Mouse (Mus musculus) hindbrain, embryonic 15.5 days (tissue): ENCODE measurements around the gene Rhou. TPM values are rescaled to one million over a fixed set of nuclear protein-coding genes. Genes with fewer than 3 reads are reported as not detected.

Source experiments
- ATAC-seq: fragments of 200-750 bp; cut with Nextera tagmentation; 2 replicates; pipeline ENCODE4 v1.8.0; 2017; ENCODE audit warnings: low read depth, moderate number of reproducible peaks, moderate TSS enrichment; ENCODE audit not compliant: low FRiP score
- H3K27ac ChIP-seq: fragments of 300-500 bp; sonication (generic); replicated peaks from 2 replicates; pipeline ENCODE4 v1.5.1; 2015; ENCODE audit warnings: mild to moderate bottlenecking, inconsistent platforms
- H3K27me3 ChIP-seq: fragments of 300-500 bp; sonication (generic); 2 replicates; pipeline ENCODE4 v1.6.1; 2015; ENCODE audit warnings: control low read depth, inconsistent platforms
- H3K36me3 ChIP-seq: fragments of 300-500 bp; sonication (generic); 2 replicates; pipeline ENCODE4 v1.6.1; 2015; ENCODE audit warnings: control low read depth, inconsistent platforms
- H3K4me1 ChIP-seq: fragments of 300-500 bp; sonication (generic); replicated peaks from 2 replicates; pipeline ENCODE4 v1.6.1; 2015; ENCODE audit warnings: control low read depth, inconsistent platforms
- H3K4me2 ChIP-seq: fragments of 300-500 bp; sonication (generic); 2 replicates; pipeline ENCODE4 v1.6.1; 2015; ENCODE audit warnings: moderate library complexity, mild to moderate bottlenecking, inconsistent platforms
- H3K4me3 ChIP-seq: fragments of 300-500 bp; sonication (generic); 2 replicates; pipeline ENCODE4 v1.5.1; 2015; ENCODE audit warnings: mild to moderate bottlenecking, inconsistent platforms
- H3K9ac ChIP-seq: fragments of 300-500 bp; sonication (generic); 2 replicates; pipeline ENCODE4 v1.6.1; 2015; ENCODE audit warnings: inconsistent platforms
- H3K9me3 ChIP-seq: fragments of 300-500 bp; sonication (generic); 2 replicates; pipeline ENCODE4 v1.6.1; 2016; ENCODE audit warnings: control low read depth, inconsistent platforms
- WGBS: fragments of 180-500 bp; shearing (Covaris S2); methylation state at CpG from one replicate; pipeline ENCODE4 v1.1.7; 2015; 5-methylcytosine and 5-hydroxymethylcytosine counted together
- polyA plus RNA-seq: library from polyadenylated mRNA; unstranded; fragments of >200 nt; fragmentation: Nextera tagmentation; extraction: Ambion mirVana; gene quantifications from 2 replicates; pipeline ENCODE4 v1.2.1, GENCODE M21; 2015

Gene Rhou
- polyA plus RNA-seq, 1 experiment from 2014 or later, result 10.5 TPM

DNA sequence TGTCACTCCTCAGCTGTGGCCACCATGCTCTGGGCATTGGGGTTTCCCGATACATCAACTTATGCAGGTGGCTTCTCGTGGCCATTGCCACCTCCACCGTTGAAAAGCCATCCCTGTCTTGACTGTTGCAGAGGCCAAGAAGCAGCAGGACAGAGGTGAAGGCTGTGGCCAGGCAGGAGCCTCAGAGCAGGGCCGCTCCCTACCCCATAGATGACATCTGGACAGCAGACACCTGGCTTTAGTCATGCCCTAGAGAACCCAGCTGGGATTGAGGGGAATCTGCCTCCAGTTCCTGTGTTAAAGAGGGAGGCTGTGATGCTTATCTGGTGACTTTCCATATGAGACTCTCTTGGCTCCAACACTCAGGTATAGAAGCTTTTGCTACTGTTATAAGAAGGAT, 24.7 kb downstream of the Rhou start:
- H3K27me3 ChIP-seq, result no peaks in the 10 kb centered on the region
- WGBS, result 90% methylated on average over 4 of the region's 4 CpGs
- no peak for ATAC-seq
- no peak overlapping the region for H3K4me2 ChIP-seq
- no peak overlapping the region for H3K4me3 ChIP-seq
- H3K36me3 ChIP-seq, result no peaks in the 10 kb centered on the region
- no peak overlapping the region for H3K27ac ChIP-seq
- no peak overlapping the region for H3K9ac ChIP-seq
- peaks cover 12% of the 10 kb centered on the region; the same call in 1 of the 2 replicates for H3K4me1 ChIP-seq
- no peaks in the 10 kb centered on the region for H3K9me3 ChIP-seq

DNA sequence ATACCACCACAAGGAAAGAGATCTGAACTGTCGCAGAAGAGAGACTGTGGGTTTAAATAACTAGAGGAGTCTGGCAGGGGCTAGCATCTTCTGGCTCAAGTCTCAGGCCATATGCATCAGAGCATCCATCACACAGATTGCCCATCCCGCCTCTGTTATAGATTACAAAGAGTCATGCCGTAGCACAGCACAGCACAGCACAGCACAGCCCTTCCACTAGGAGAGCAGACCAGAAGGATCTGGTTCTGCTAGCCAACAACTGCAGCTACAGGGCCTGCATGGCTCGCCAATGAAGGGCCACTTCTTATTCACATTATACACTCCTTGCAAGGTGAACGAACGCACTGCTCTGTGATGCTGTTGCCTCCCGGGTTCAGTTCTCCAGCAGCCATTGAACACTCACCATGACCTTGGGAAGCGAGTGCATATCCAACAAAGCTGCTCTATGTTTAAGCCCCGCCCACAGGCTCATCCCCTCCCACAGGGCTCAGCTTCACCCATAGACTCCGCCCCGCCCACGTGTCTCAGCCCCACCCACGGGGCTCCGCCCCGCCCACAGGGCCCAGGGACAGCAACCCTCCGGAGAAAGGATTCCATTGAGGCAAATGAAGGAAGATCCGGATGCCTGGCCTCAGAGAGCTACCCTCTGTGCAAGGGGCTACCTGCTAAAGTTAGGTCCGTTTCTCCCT, 28.5 kb downstream of the Rhou start:
- H3K4me3 ChIP-seq, result no peak overlapping the region
- H3K27me3 ChIP-seq, result no peaks in the 10 kb centered on the region
- H3K9me3 ChIP-seq, result no peaks in the 10 kb centered on the region
- H3K27ac ChIP-seq, result no peak overlapping the region
- no peak overlapping the region for H3K9ac ChIP-seq
- H3K4me1 ChIP-seq, result peaks cover 3% of the 10 kb centered on the region; the same call in 1 of the 2 replicates
- H3K4me2 ChIP-seq, result no peak overlapping the region
- no peaks in the 10 kb centered on the region for H3K36me3 ChIP-seq
- ATAC-seq, result peak; percentile 19; the same call in 1 of the 2 replicates
- WGBS, result 24% methylated on average over 18 of the region's 18 CpGs

GRCm38 (mm10) chr8:123683321-123683720, 29.6 kb downstream of the Rhou start:
- H3K36me3 ChIP-seq, result no peaks in the 10 kb centered on the region
- no peak overlapping the region for H3K4me2 ChIP-seq
- no peak overlapping the region for H3K9ac ChIP-seq
- 61% methylated on average over 7 of the region's 7 CpGs for WGBS
- peaks cover 3% of the 10 kb centered on the region; the same call in 1 of the 2 replicates for H3K4me1 ChIP-seq
- no peaks in the 10 kb centered on the region for H3K9me3 ChIP-seq
- ATAC-seq, result no peak
- no peak overlapping the region for H3K27ac ChIP-seq
- no peaks in the 10 kb centered on the region for H3K27me3 ChIP-seq
- no peak overlapping the region for H3K4me3 ChIP-seq

- WGBS, result 80% methylated on average over 7 of the region's 7 CpGs
- Histone ChIP-seq H3K9ac (no peak overlapping the region), H3K27me3 (no peaks in the 10 kb centered on the region), H3K27ac (peak overlapping the region; percentile 64), H3K4me3 (no peak overlapping the region), H3K9me3 (no peaks in the 10 kb centered on the region), H3K36me3 (no peaks in the 10 kb centered on the region), H3K4me1 (peaks cover 3% of the 10 kb centered on the region; the same call in 1 of the 2 replicates), H3K4me2 (no peak overlapping the region)
- no peak for ATAC-seq
These were observed 31.1 kb downstream of the Rhou start for GRCm38 (mm10) chr8:123684806-123685205.

GRCm38 (mm10) chr8:123685477-123685876, 31.7 kb downstream of the Rhou start:
- Histone ChIP-seq H3K27me3 (no peaks in the 10 kb centered on the region), H3K4me1 (peaks cover 3% of the 10 kb centered on the region; the same call in 1 of the 2 replicates), H3K27ac (peak overlapping the region; percentile 64), H3K36me3 (no peaks in the 10 kb centered on the region), H3K4me2 (no peak overlapping the region), H3K9ac (no peak overlapping the region), H3K4me3 (no peak overlapping the region), H3K9me3 (no peaks in the 10 kb centered on the region)
- no peak for ATAC-seq
- WGBS, result 59% methylated on average over 4 of the region's 4 CpGs

GRCm38 (mm10) chr8:123687826-123688225, 34.1 kb downstream of the Rhou start:
- H3K9ac ChIP-seq, result no peak overlapping the region
- no peak overlapping the region for H3K27ac ChIP-seq
- H3K27me3 ChIP-seq, result no peaks in the 10 kb centered on the region
- ATAC-seq, result no peak
- no peaks in the 10 kb centered on the region for H3K36me3 ChIP-seq
- 65% methylated on average over 4 of the region's 4 CpGs for WGBS
- no peak overlapping the region for H3K4me2 ChIP-seq
- no peaks in the 10 kb centered on the region; the same call in 1 of the 2 replicates for H3K4me1 ChIP-seq
- H3K4me3 ChIP-seq, result no peak overlapping the region
- H3K9me3 ChIP-seq, result no peaks in the 10 kb centered on the region

DNA sequence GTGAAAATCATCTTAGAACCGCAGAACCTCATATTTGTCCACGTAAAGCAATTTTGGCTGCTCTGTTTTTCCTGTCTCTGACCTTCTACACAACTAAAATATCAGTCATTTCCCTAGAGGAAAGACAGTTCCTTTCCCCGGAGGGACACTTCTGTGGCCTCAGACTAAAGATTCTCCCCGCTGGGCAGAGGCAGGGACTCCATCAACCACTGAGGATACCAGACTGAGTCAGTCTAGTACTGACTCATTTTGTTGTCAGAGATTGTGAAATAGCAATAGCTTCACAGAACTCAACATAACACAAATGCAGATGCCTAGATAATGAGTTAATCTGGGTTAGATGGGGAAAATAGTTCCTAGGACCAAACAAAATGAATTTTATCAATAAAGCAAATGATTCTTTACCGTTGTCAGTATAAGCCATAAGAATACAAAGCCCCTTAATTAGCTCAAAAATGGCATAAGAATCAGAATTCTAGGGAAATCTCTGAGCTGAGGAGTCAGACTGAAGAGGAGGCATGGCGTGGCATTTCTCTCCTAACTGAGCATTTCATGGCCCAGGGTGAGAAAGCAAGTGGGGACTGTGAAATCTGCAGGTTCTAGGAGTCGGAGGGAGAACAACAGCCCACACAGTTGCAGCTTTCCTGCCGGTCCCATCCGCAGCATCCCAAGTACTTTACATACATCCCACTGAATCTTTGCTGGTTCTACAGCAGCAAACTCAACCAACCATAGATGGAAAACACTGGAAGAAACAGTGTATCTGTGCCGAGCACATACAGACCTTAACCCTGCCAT, 38.6 kb downstream of the Rhou start:
- no peak overlapping the region for H3K27ac ChIP-seq
- H3K4me1 ChIP-seq, result no peaks in the 10 kb centered on the region
- no peaks in the 10 kb centered on the region for H3K9me3 ChIP-seq
- no peak overlapping the region for H3K9ac ChIP-seq
- H3K36me3 ChIP-seq, result no peaks in the 10 kb centered on the region
- 89% methylated on average over 10 of the region's 10 CpGs for WGBS
- no peaks in the 10 kb centered on the region for H3K27me3 ChIP-seq
- no peak overlapping the region for H3K4me3 ChIP-seq
- H3K4me2 ChIP-seq, result no peak overlapping the region
- no peak for ATAC-seq

- 75% methylated on average over 9 of the region's 9 CpGs for WGBS
- ATAC-seq, result no peak
- H3K27me3 ChIP-seq, result no peaks in the 10 kb centered on the region
- no peak overlapping the region for H3K4me2 ChIP-seq
- H3K36me3 ChIP-seq, result no peaks in the 10 kb centered on the region
- H3K9ac ChIP-seq, result no peak overlapping the region
- 0 out of 2 replicates have a peak, but pooled peaks cover 8% of the 10 kb centered on the region for H3K4me1 ChIP-seq
- no peak overlapping the region for H3K27ac ChIP-seq
- no peaks in the 10 kb centered on the region for H3K9me3 ChIP-seq
- H3K4me3 ChIP-seq, result no peak overlapping the region
These were observed 42.4 kb downstream of the Rhou start for GRCm38 (mm10) chr8:123696167-123696566.

DNA sequence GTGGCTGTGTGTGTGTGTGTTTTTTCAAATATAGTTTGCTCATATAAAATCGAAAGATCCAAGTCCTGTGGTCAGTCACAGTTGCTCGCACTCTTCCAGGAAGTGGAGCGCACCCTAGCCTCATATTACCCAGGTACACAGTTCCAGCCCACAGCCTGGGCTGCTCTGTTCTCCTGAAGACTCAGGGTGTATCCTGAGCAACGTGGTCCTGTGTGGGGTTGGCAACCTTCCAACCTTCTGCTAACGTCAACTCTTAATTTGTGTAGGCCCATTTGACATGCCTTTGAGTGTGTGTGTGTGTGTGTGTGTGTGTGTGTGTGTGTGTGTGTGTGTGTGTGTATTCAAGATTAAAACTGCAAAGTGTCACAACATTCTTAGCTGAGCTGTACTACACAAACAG, 43.6 kb downstream of the Rhou start:
- Histone ChIP-seq H3K36me3 (no peaks in the 10 kb centered on the region), H3K27ac (no peak overlapping the region), H3K9me3 (no peaks in the 10 kb centered on the region), H3K27me3 (no peaks in the 10 kb centered on the region), H3K9ac (no peak overlapping the region), H3K4me1 (0 out of 2 replicates have a peak, but pooled peaks cover 8% of the 10 kb centered on the region), H3K4me3 (no peak overlapping the region), H3K4me2 (no peak overlapping the region)
- 62% methylated on average over 5 of the region's 5 CpGs for WGBS
- no peak for ATAC-seq

- H3K4me3 ChIP-seq, result no peak overlapping the region
- WGBS, result 69% methylated on average over 12 of the region's 12 CpGs
- H3K36me3 ChIP-seq, result no peaks in the 10 kb centered on the region
- H3K9me3 ChIP-seq, result no peaks in the 10 kb centered on the region
- H3K27ac ChIP-seq, result no peak overlapping the region
- no peak overlapping the region for H3K9ac ChIP-seq
- no peak for ATAC-seq
- 0 out of 2 replicates have a peak, but pooled peaks cover 8% of the 10 kb centered on the region for H3K4me1 ChIP-seq
- no peak overlapping the region for H3K4me2 ChIP-seq
- no peaks in the 10 kb centered on the region for H3K27me3 ChIP-seq
These were observed 46.8 kb downstream of the Rhou start for GRCm38 (mm10) chr8:123700399-123701070.

DNA sequence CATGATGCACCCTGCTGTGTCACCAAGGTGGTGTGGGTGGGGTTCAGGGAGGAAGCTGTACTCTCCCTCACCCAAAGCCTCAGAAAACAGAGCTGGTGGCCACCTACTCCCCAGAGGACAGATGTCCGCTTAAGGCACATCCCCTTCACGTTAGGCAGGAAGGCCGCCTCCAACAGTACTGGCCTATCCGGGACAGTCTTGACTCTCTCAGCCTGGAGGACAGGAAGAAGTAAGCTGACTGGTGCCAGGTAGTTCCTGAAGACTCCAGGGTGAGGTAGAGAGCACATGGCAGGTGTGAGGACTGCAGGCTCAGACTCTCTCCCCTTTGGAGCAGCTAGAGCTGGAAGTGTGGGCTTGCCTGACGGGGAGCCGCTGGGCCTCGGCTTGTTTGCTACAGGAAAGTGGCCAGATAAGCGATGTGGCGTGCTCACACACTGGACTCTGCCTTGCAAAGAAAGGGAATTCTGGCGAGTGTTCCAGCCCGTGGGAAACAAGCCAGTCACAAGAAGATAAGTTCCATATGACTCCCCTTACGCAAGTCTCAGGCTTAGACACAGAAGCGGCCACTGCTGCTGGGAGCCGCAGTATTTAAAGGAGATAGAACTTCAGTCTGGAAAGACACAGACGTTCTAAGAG, 48.3 kb downstream of the Rhou start:
- no peaks in the 10 kb centered on the region for H3K27me3 ChIP-seq
- no peaks in the 10 kb centered on the region for H3K36me3 ChIP-seq
- WGBS, result 74% methylated on average over 15 of the region's 15 CpGs
- H3K9ac ChIP-seq, result no peak overlapping the region
- H3K9me3 ChIP-seq, result no peaks in the 10 kb centered on the region
- no peak overlapping the region for H3K4me2 ChIP-seq
- H3K4me3 ChIP-seq, result no peak overlapping the region
- 0 out of 2 replicates have a peak, but pooled peaks cover 8% of the 10 kb centered on the region for H3K4me1 ChIP-seq
- no peak overlapping the region for H3K27ac ChIP-seq
- ATAC-seq, result no peak
